Mouse (Mus musculus): Measurements from ENCODE around the gene Tnfrsf22. TPM values are rescaled to one million over a fixed set of nuclear protein-coding genes. Genes with fewer than 3 reads are reported as not detected.

Gene Tnfrsf22
- total and polyA plus RNA-seq, 3 experiments, result 0.23 to 1.1 TPM; not detected in 1

- TF ChIP-seq ZMIZ1 (IDR thresholded peaks at IDR 0.05; ENCODE audit: low read depth, low read length) (no peak), MYC (IDR thresholded peaks at IDR 0.05; ENCODE audit: low read depth, low read length) (0 out of 2 replicates have a peak, but pooled peaks have one; percentile 27), ZKSCAN1 (IDR thresholded peaks at IDR 0.05; ENCODE audit: low read depth, low read length) (no peak), GATA1 (IDR thresholded peaks at IDR 0.05; ENCODE audit: low read depth, low read length) (peak; percentile 32; the same call in 1 of the 2 replicates), TBP (IDR thresholded peaks at IDR 0.05; ENCODE audit: low read depth, low read length) (0 out of 2 replicates have a peak, but pooled peaks have one; percentile 24), MYB (IDR thresholded peaks at IDR 0.05; ENCODE audit: low read depth, low read length) (no peak), TCF12 (IDR thresholded peaks at IDR 0.05; ENCODE audit: low read depth, low read length) (no peak), SIN3A (IDR thresholded peaks at IDR 0.05; ENCODE audit: low read length) (no peak), UBTF (IDR thresholded peaks at IDR 0.05; ENCODE audit: borderline replicate concordance, insufficient read depth, low read depth, low read length) (no peak), NELFE (IDR thresholded peaks at IDR 0.05; ENCODE audit: low read depth, low read length) (no peak), EP300 (IDR thresholded peaks at IDR 0.05; ENCODE audit: low read depth in 1 of 2, low read length in 2 of 2) (no peak), ZC3H11A (IDR thresholded peaks at IDR 0.05; ENCODE audit: low read depth, low read length) (peak; percentile 88), ELF1 (IDR thresholded peaks at IDR 0.05; ENCODE audit: low read depth, low read length) (no peak), GABPA (IDR thresholded peaks at IDR 0.05; ENCODE audit: low read depth, low read length) (no peak), MAFK (IDR thresholded peaks at IDR 0.05; ENCODE audit: borderline replicate concordance, low read depth, low read length) (no peak), SMC3 (IDR thresholded peaks at IDR 0.05; ENCODE audit: low read depth, low read length) (peak; percentile 95)
Observed at GRCm38 (mm10) chr7:143696140-143696539, 46.7 kb upstream of the Tnfrsf22 start (continued).

- H3K36me3 ChIP-seq (ENCODE audit: control insufficient read depth in 1 of 2, insufficient read depth in 2 of 2, low read length in 2 of 2), result no peaks in the 10 kb centered on the region
- H3K27me3 ChIP-seq (ENCODE audit: control insufficient read depth in 1 of 2, insufficient read depth in 2 of 2, low read length in 2 of 2), result no peaks in the 10 kb centered on the region
- H3K79me2 ChIP-seq (ENCODE audit: control insufficient read depth, insufficient read depth, low read length, poor library complexity), result no peaks in the 10 kb centered on the region
- DNase-seq (ENCODE audit: low read depth, low spot score), result no peak
- no peak overlapping the region for H3K27ac ChIP-seq (ENCODE audit: control insufficient read depth, low read depth, low read length)
- no peaks in the 10 kb centered on the region for H3K4me1 ChIP-seq (ENCODE audit: control insufficient read depth in 1 of 2, insufficient read depth in 2 of 2, low read length in 2 of 2)
- no peak overlapping the region for H3K4me3 ChIP-seq (ENCODE audit: control insufficient read depth in 1 of 2, insufficient read depth in 1 of 2, low read depth in 2 of 2, low read length in 2 of 2)
- TF ChIP-seq MAX (IDR thresholded peaks at IDR 0.05; ENCODE audit: low read length), result no peak
- no peak for TF ChIP-seq NRF1 (IDR thresholded peaks at IDR 0.05; ENCODE audit: insufficient read depth, low read depth, low read length, poor library complexity, severe bottlenecking)
- TF ChIP-seq SIN3A (IDR thresholded peaks at IDR 0.05; ENCODE audit: low read length), result no peak
- no peak for TF ChIP-seq E2F4 (IDR thresholded peaks at IDR 0.05; ENCODE audit: borderline replicate concordance, low read depth, low read length)
- TF ChIP-seq POLR2AphosphoS2 (IDR thresholded peaks at IDR 0.05; ENCODE audit: low read length), result no peak
- TF ChIP-seq ZKSCAN1 (IDR thresholded peaks at IDR 0.05; ENCODE audit: low read depth, low read length), result no peak
- no peak for TF ChIP-seq MYB (IDR thresholded peaks at IDR 0.05; ENCODE audit: low read depth, low read length)
- no peak for TF ChIP-seq TCF12 (IDR thresholded peaks at IDR 0.05; ENCODE audit: low read depth, low read length)
- no peak for TF ChIP-seq MXI1 (IDR thresholded peaks at IDR 0.05; ENCODE audit: low read depth, low read length)
- TF ChIP-seq CTCF (IDR thresholded peaks at IDR 0.05 in 2 of 3, conservative IDR thresholded peaks at IDR 0.05 in 1 of 3; ENCODE audit: control insufficient read depth in 1 of 3, insufficient read depth in 1 of 3, low read depth in 2 of 3, low read length in 3 of 3, poor library complexity in 1 of 3, severe bottlenecking in 1 of 3), result no peak
- no peak for TF ChIP-seq USF2 (IDR thresholded peaks at IDR 0.05; ENCODE audit: borderline replicate concordance in 1 of 2, insufficient read depth in 1 of 2, low read depth in 1 of 2, low read length in 2 of 2)
- no peak for TF ChIP-seq ETS1 (IDR thresholded peaks at IDR 0.05; ENCODE audit: low read depth, low read length)
- TF ChIP-seq HCFC1 (IDR thresholded peaks at IDR 0.05; ENCODE audit: low read depth, low read length), result no peak
- TF ChIP-seq TAL1 (IDR thresholded peaks at IDR 0.05; ENCODE audit: low read length), result no peak
- TF ChIP-seq GATA1 (IDR thresholded peaks at IDR 0.05; ENCODE audit: low read depth, low read length), result no peak
- H3K9ac ChIP-seq (ENCODE audit: control insufficient read depth, low read depth, low read length, poor library complexity, severe bottlenecking), result no peak overlapping the region
- no peaks in the 10 kb centered on the region for H3K9me3 ChIP-seq (replicated peaks; ENCODE audit: insufficient read depth, low read length)
Observed at GRCm38 (mm10) chr7:143694550-143694949, 45.1 kb upstream of the Tnfrsf22 start.
